Mouse (Mus musculus) ovary, postnatal 36 days (tissue): ENCODE measurements at regions not wholly inside any gene's neighbourhood (a gene's known extent, or its start where the extent isn't known, plus 50 kb on each side); places are given as distances from the start of the nearest gene placed in this dataset.

Experiments used
- DNase-seq: peaks from one replicate; pipeline ENCODE4 v3.0.0; 2022; ENCODE audit warnings: low spot score, mixed read lengths

GRCm38 (mm10) chr8:127662776-127663499 lies 599.2 kb downstream of the Pard3 start:
- DNase-seq: no peak

- DNase-seq: peak; percentile 8
These were observed 602.9 kb downstream of the Pard3 start for GRCm38 (mm10) chr8:127666606-127667005.

GRCm38 (mm10) chr8:127668991-127669390 lies 605.3 kb downstream of the Pard3 start:
- no peak for DNase-seq

GRCm38 (mm10) chr8:127674063-127674462 lies 610.4 kb downstream of the Pard3 start:
- DNase-seq: no peak

- DNase-seq: no peak
These were observed 611.7 kb downstream of the Pard3 start for GRCm38 (mm10) chr8:127675377-127675776.

- DNase-seq: no peak
These were observed 616.5 kb downstream of the Pard3 start for GRCm38 (mm10) chr8:127680205-127680604.

- no peak for DNase-seq
These were observed 620.5 kb downstream of the Pard3 start for GRCm38 (mm10) chr8:127684213-127684612.

GRCm38 (mm10) chr8:127690792-127691191 lies 627.1 kb downstream of the Pard3 start:
- no peak for DNase-seq

GRCm38 (mm10) chr8:127698404-127698803 lies 634.7 kb downstream of the Pard3 start:
- DNase-seq: no peak

- no peak for DNase-seq
These were observed 640.7 kb downstream of the Pard3 start for GRCm38 (mm10) chr8:127704406-127704805.

GRCm38 (mm10) chr8:127706051-127706835 lies 642.5 kb downstream of the Pard3 start:
- DNase-seq: peak; percentile 7

- DNase-seq: no peak
These were observed 645.7 kb downstream of the Pard3 start for GRCm38 (mm10) chr8:127709439-127709838.

- no peak for DNase-seq
These were observed 643.3 kb upstream of the Nrp1 start for GRCm38 (mm10) chr8:127715097-127715496.

GRCm38 (mm10) chr8:127717969-127718368 lies 640.4 kb upstream of the Nrp1 start:
- DNase-seq: no peak

GRCm38 (mm10) chr8:127719881-127720280 lies 638.5 kb upstream of the Nrp1 start:
- DNase-seq: no peak

- no peak for DNase-seq
These were observed 637.7 kb upstream of the Nrp1 start for GRCm38 (mm10) chr8:127720593-127721290.

GRCm38 (mm10) chr8:127721624-127722023 lies 636.8 kb upstream of the Nrp1 start:
- no peak for DNase-seq

- DNase-seq: no peak
These were observed 624.3 kb upstream of the Nrp1 start for GRCm38 (mm10) chr8:127734059-127734458.

GRCm38 (mm10) chr8:127742236-127742635 lies 616.2 kb upstream of the Nrp1 start:
- no peak for DNase-seq

- DNase-seq: no peak
These were observed 613.2 kb upstream of the Nrp1 start for GRCm38 (mm10) chr8:127745221-127745620.

GRCm38 (mm10) chr8:127746456-127746855 lies 611.9 kb upstream of the Nrp1 start:
- DNase-seq: no peak

GRCm38 (mm10) chr8:127752871-127753270 lies 605.5 kb upstream of the Nrp1 start:
- DNase-seq: no peak
